Mouse (Mus musculus) limb, embryonic 15.5 days (tissue): ENCODE data around the gene Mindy1. TPM values are rescaled to one million over a fixed set of nuclear protein-coding genes. Genes with fewer than 3 reads are reported as not detected.

Experiments used
- ATAC-seq: fragments of 200-750 bp; cut with Nextera tagmentation; 2 replicates; pipeline ENCODE4 v1.8.0; 2017; ENCODE audit warnings: low read depth, moderate TSS enrichment; ENCODE audit not compliant: insufficient number of reproducible peaks, low FRiP score, low TSS enrichment
- H3K27ac ChIP-seq: fragments of 300-500 bp; sonication (generic); 2 replicates; pipeline ENCODE4 v1.5.1; 2015; ENCODE audit warnings: moderate library complexity, mild to moderate bottlenecking, inconsistent platforms
- H3K27me3 ChIP-seq: fragments of 300-500 bp; sonication (generic); 2 replicates; pipeline ENCODE4 v1.6.1; 2015; ENCODE audit warnings: inconsistent platforms
- H3K36me3 ChIP-seq: fragments of 300-500 bp; sonication (generic); 2 replicates; pipeline ENCODE4 v1.6.1; 2015; ENCODE audit warnings: inconsistent platforms
- H3K4me1 ChIP-seq: fragments of 300-500 bp; sonication (generic); 2 replicates; pipeline ENCODE4 v1.6.1; 2015; ENCODE audit warnings: inconsistent platforms
- H3K4me2 ChIP-seq: fragments of 300-500 bp; sonication (generic); 2 replicates; pipeline ENCODE4 v1.6.1; 2015; ENCODE audit warnings: mild to moderate bottlenecking, inconsistent platforms
- H3K4me3 ChIP-seq: fragments of 300-500 bp; sonication (generic); 2 replicates; pipeline ENCODE4 v1.5.1; 2015; ENCODE audit warnings: mild to moderate bottlenecking, inconsistent platforms
- H3K9ac ChIP-seq: fragments of 300-500 bp; sonication (generic); 2 replicates; pipeline ENCODE4 v1.6.1; 2015; ENCODE audit warnings: inconsistent platforms
- H3K9me3 ChIP-seq: fragments of 300-500 bp; sonication (generic); 2 replicates; pipeline ENCODE4 v1.6.1; 2016; ENCODE audit warnings: inconsistent platforms
- WGBS: fragments of 180-500 bp; shearing (Covaris S2); methylation state at CpG from one replicate; pipeline ENCODE4 v1.1.7; 2015; 5-methylcytosine and 5-hydroxymethylcytosine counted together
- polyA plus RNA-seq: library from polyadenylated mRNA; unstranded; fragments of >200 nt; fragmentation: Nextera tagmentation; extraction: Ambion mirVana; gene quantifications from 2 replicates; pipeline ENCODE4 v1.2.1, GENCODE M21; 2015

Gene Mindy1
- polyA plus RNA-seq, 1 experiment from 2014 or later = 53.1 TPM

- no peak overlapping the region for H3K4me2 ChIP-seq
- H3K9me3 ChIP-seq = no peaks in the 10 kb centered on the region
- 0 out of 2 replicates have a peak, but pooled peaks have one; percentile 13 for ATAC-seq
- 66% methylated on average over 11 of the region's 11 CpGs for WGBS
- H3K9ac ChIP-seq = no peak overlapping the region
- H3K4me1 ChIP-seq = peaks cover 15% of the 10 kb centered on the region; the same call in 1 of the 2 replicates
- no peak overlapping the region for H3K27ac ChIP-seq
- H3K4me3 ChIP-seq = no peak overlapping the region
- no peaks in the 10 kb centered on the region for H3K27me3 ChIP-seq
- peaks cover 70% of the 10 kb centered on the region for H3K36me3 ChIP-seq
These were observed 14.4 kb downstream of the Mindy1 start for GRCm38 (mm10) chr3:95295321-95296102.

- Histone ChIP-seq H3K4me3 (no peak overlapping the region), H3K9me3 (no peaks in the 10 kb centered on the region), H3K4me2 (no peak overlapping the region), H3K4me1 (peaks cover 15% of the 10 kb centered on the region; the same call in 1 of the 2 replicates), H3K27me3 (no peaks in the 10 kb centered on the region), H3K36me3 (peaks cover 64% of the 10 kb centered on the region), H3K9ac (no peak overlapping the region), H3K27ac (no peak overlapping the region)
- no peak for ATAC-seq
- 7% methylated on average over 5 of the region's 5 CpGs for WGBS
These were observed 14.9 kb downstream of the Mindy1 start for GRCm38 (mm10) chr3:95296103-95296469.

- Histone ChIP-seq H3K4me1 (peaks cover 15% of the 10 kb centered on the region; the same call in 1 of the 2 replicates), H3K27me3 (no peaks in the 10 kb centered on the region), H3K4me3 (no peak overlapping the region), H3K36me3 (peaks cover 44% of the 10 kb centered on the region), H3K27ac (no peak overlapping the region), H3K4me2 (no peak overlapping the region), H3K9ac (no peak overlapping the region), H3K9me3 (no peaks in the 10 kb centered on the region)
- 79% methylated on average over 7 of the region's 7 CpGs for WGBS
- no peak for ATAC-seq
These were observed 16.9 kb downstream of the Mindy1 start for GRCm38 (mm10) chr3:95298018-95298417.

GRCm38 (mm10) chr3:95301204-95301796, 20.2 kb downstream of the Mindy1 start:
- Histone ChIP-seq H3K27me3 (no peaks in the 10 kb centered on the region), H3K36me3 (peaks cover 18% of the 10 kb centered on the region), H3K4me2 (no peak overlapping the region), H3K9ac (no peak overlapping the region), H3K9me3 (no peaks in the 10 kb centered on the region), H3K27ac (no peak overlapping the region), H3K4me3 (no peak overlapping the region), H3K4me1 (peaks cover 3% of the 10 kb centered on the region; the same call in 1 of the 2 replicates)
- WGBS = 76% methylated on average over 3 of the region's 3 CpGs
- no peak for ATAC-seq

- Histone ChIP-seq H3K4me1 (0 out of 2 replicates have a peak, but pooled peaks cover 3% of the 10 kb centered on the region), H3K4me3 (no peak overlapping the region), H3K27ac (no peak overlapping the region), H3K9me3 (no peaks in the 10 kb centered on the region), H3K9ac (no peak overlapping the region), H3K27me3 (no peaks in the 10 kb centered on the region), H3K4me2 (no peak overlapping the region), H3K36me3 (no peaks in the 10 kb centered on the region)
- 81% methylated on average over 4 of the region's 4 CpGs for WGBS
- no peak for ATAC-seq
These were observed 25.1 kb downstream of the Mindy1 start for GRCm38 (mm10) chr3:95306244-95306643.

- 59% methylated on average over 7 of the region's 7 CpGs for WGBS
- H3K27me3 ChIP-seq = no peaks in the 10 kb centered on the region
- no peaks in the 10 kb centered on the region for H3K9me3 ChIP-seq
- H3K9ac ChIP-seq = no peak within 1 kb of the TSS
- H3K36me3 ChIP-seq = no peaks in the 10 kb centered on the region
- H3K27ac ChIP-seq = peak within 1 kb of the TSS; percentile 72
- H3K4me1 ChIP-seq = 0 out of 2 replicates have a peak, but pooled peaks cover 3% of the 10 kb centered on the region
- 0 out of 2 replicates have a peak, but pooled peaks have one; percentile 24 for ATAC-seq
- H3K4me2 ChIP-seq = no peak within 1 kb of the TSS
- H3K4me3 ChIP-seq = no peak within 1 kb of the TSS
These were observed 26.0 kb downstream of the Mindy1 start, which contains the start of gene Anxa9 for GRCm38 (mm10) chr3:95307100-95307499. Anxa9 (minus strand) TSS chr3:95307176.

- WGBS = 68% methylated on average over 3 of the region's 3 CpGs
These were observed 29.4 kb downstream of the Mindy1 start for GRCm38 (mm10) chr3:95310496-95310895.

GRCm38 (mm10) chr3:95310968-95311882, 30.1 kb downstream of the Mindy1 start:
- Histone ChIP-seq H3K4me2 (no peak overlapping the region), H3K9me3 (no peaks in the 10 kb centered on the region), H3K4me3 (no peak overlapping the region), H3K27ac (no peak overlapping the region), H3K27me3 (no peaks in the 10 kb centered on the region), H3K9ac (no peak overlapping the region), H3K36me3 (no peaks in the 10 kb centered on the region), H3K4me1 (peaks cover 13% of the 10 kb centered on the region)
- ATAC-seq = no peak
- WGBS = 65% methylated on average over 9 of the region's 9 CpGs

More at GRCm38 (mm10) chr3:95310496-95310895, 29.4 kb downstream of the Mindy1 start:
- ATAC-seq = no peak
- H3K27me3 ChIP-seq = no peaks in the 10 kb centered on the region
- H3K4me3 ChIP-seq = no peak overlapping the region
- H3K9ac ChIP-seq = no peak overlapping the region
- H3K36me3 ChIP-seq = no peaks in the 10 kb centered on the region
- H3K9me3 ChIP-seq = no peaks in the 10 kb centered on the region
- H3K27ac ChIP-seq = no peak overlapping the region
- H3K4me2 ChIP-seq = no peak overlapping the region
- H3K4me1 ChIP-seq = peaks cover 9% of the 10 kb centered on the region

GRCm38 (mm10) chr3:95312623-95313022, 31.5 kb downstream of the Mindy1 start:
- Histone ChIP-seq H3K9me3 (no peaks in the 10 kb centered on the region), H3K27me3 (no peaks in the 10 kb centered on the region), H3K36me3 (no peaks in the 10 kb centered on the region), H3K27ac (no peak overlapping the region), H3K4me2 (no peak overlapping the region), H3K4me3 (no peak overlapping the region), H3K9ac (no peak overlapping the region), H3K4me1 (peaks cover 24% of the 10 kb centered on the region)
- whole genome bisulfite sequencing = 62% methylated on average over 6 of the region's 6 CpGs
- no peak for ATAC-seq

- Histone ChIP-seq H3K4me1 (peaks cover 29% of the 10 kb centered on the region), H3K27me3 (no peaks in the 10 kb centered on the region), H3K36me3 (peaks cover under 1% of the 10 kb centered on the region; the same call in 1 of the 2 replicates), H3K9me3 (no peaks in the 10 kb centered on the region), H3K9ac (no peak overlapping the region), H3K27ac (no peak overlapping the region), H3K4me3 (no peak overlapping the region; the same call in 1 of the 2 replicates), H3K4me2 (no peak overlapping the region)
- no peak for ATAC-seq
- 46% methylated on average over 7 of the region's 7 CpGs for WGBS
These were observed 32.3 kb downstream of the Mindy1 start for GRCm38 (mm10) chr3:95313476-95313875.

- ATAC-seq = no peak
- peak overlapping the region; percentile 67 for H3K4me2 ChIP-seq
- 66% methylated on average over 6 of the region's 6 CpGs for WGBS
- no peaks in the 10 kb centered on the region for H3K27me3 ChIP-seq
- H3K36me3 ChIP-seq = peaks cover 4% of the 10 kb centered on the region; the same call in 1 of the 2 replicates
- H3K9ac ChIP-seq = no peak overlapping the region
- no peaks in the 10 kb centered on the region for H3K9me3 ChIP-seq
- H3K27ac ChIP-seq = peak overlapping the region; percentile 94; the same call in 1 of the 2 replicates
- peak overlapping the region; percentile 94; the same call in 1 of the 2 replicates for H3K4me3 ChIP-seq
- peaks cover 35% of the 10 kb centered on the region for H3K4me1 ChIP-seq
These were observed 32.9 kb downstream of the Mindy1 start for GRCm38 (mm10) chr3:95314075-95314474.
